Mouse (Mus musculus) kidney, adult 2 months (tissue): ENCODE data around the gene Hmgcl. TPM values are rescaled to one million over a fixed set of nuclear protein-coding genes. Genes with fewer than 3 reads are reported as not detected.

Source experiments
- DNase-seq: peaks from one replicate; pipeline ENCODE4 v3.0.0; 2021
- H3K27ac ChIP-seq: fragments of 200-500 bp; 2 replicates; pipeline ENCODE4 v1.5.1; 2012; ENCODE audit warnings: low read depth, low read length, control low read depth, inconsistent platforms; ENCODE audit not compliant: insufficient read depth
- H3K27me3 ChIP-seq: fragments of 200-500 bp; replicated peaks from 2 replicates; pipeline ENCODE4 v1.6.1; 2012; ENCODE audit warnings: mild to moderate bottlenecking, moderate library complexity, low read length, inconsistent platforms; ENCODE audit not compliant: control insufficient read depth, insufficient read depth
- H3K36me3 ChIP-seq: fragments of 200-500 bp; 2 replicates; pipeline ENCODE4 v1.6.1; 2012; ENCODE audit warnings: mild to moderate bottlenecking, moderate library complexity, low read length, inconsistent platforms; ENCODE audit not compliant: control insufficient read depth, insufficient read depth
- H3K4me1 ChIP-seq: fragments of 200-500 bp; 2 replicates; pipeline ENCODE4 v1.6.1; 2011; ENCODE audit warnings: low read length; ENCODE audit not compliant: control insufficient read depth, insufficient read depth
- H3K4me3 ChIP-seq: fragments of 200-500 bp; 2 replicates; pipeline ENCODE4 v1.5.1; 2011; ENCODE audit warnings: mild to moderate bottlenecking, low read depth, low read length, control low read depth; ENCODE audit not compliant: insufficient read depth
- CTCF ChIP-seq: fragments of 200-500 bp; conservative IDR thresholded peaks from 2 replicates; pipeline ENCODE4 v1.5.1; 2011; ENCODE audit warnings: low read depth, mild to moderate bottlenecking, control low read depth, low read length, moderate library complexity, mixed read lengths; ENCODE audit not compliant: insufficient read depth, insufficient read length
- POLR2A ChIP-seq: fragments of 200-500 bp; IDR thresholded peaks from one replicate; pipeline ENCODE4 v1.6.1; 2011; ENCODE audit warnings: low read depth, low read length, control low read depth
- WGBS: fragments of 180-500 bp; shearing (Covaris S2); methylation state at CpG from one replicate; pipeline ENCODE4 v1.1.7; 2018; 5-methylcytosine and 5-hydroxymethylcytosine counted together
- polyA plus RNA-seq: library from polyadenylated mRNA; depleted of rRNA; stranded (reverse); fragments of >200 nt; gene quantifications from 2 replicates; pipeline ENCODE4 v1.2.3, GENCODE M21; 2012

Gene Hmgcl
- polyA plus RNA-seq, 1 experiment = 199 TPM

- Histone ChIP-seq H3K4me1 (0 out of 2 replicates have a peak, but pooled peaks cover 2% of the 10 kb centered on the region), H3K27ac (0 out of 2 replicates have a peak overlapping the region, but pooled peaks have one; percentile 29), H3K4me3 (peak overlapping the region; percentile 76), H3K27me3 (no peaks in the 10 kb centered on the region), H3K36me3 (no peaks in the 10 kb centered on the region)
- WGBS = 8% methylated on average over 23 of the region's 23 CpGs
- no peak for DNase-seq
- TF ChIP-seq CTCF (no peak), POLR2A (no peak)
Measured at GRCm38 (mm10) chr4:135986301-135986942, 40.2 kb downstream of the Hmgcl start.

GRCm38 (mm10) chr4:135986943-135987710 is 40.9 kb downstream of the Hmgcl start, which contains the start of gene Pithd1:
Gene Pithd1, minus strand, starts transcription at chr4:135987264.
- Histone ChIP-seq H3K4me3 (peak within 1 kb of the TSS; percentile 76), H3K27ac (peak within 1 kb of the TSS; percentile 86), H3K4me1 (0 out of 2 replicates have a peak, but pooled peaks cover 2% of the 10 kb centered on the region), H3K27me3 (no peaks in the 10 kb centered on the region), H3K36me3 (no peaks in the 10 kb centered on the region)
- under 1% methylated on average over 79 of the region's 81 CpGs for WGBS
- peak; percentile 95 for DNase-seq
- TF ChIP-seq POLR2A = no peak
- TF ChIP-seq CTCF = no peak

GRCm38 (mm10) chr4:135987714-135988113 is 41.5 kb downstream of the Hmgcl start:
- 0 out of 2 replicates have a peak, but pooled peaks cover 2% of the 10 kb centered on the region for H3K4me1 ChIP-seq
- H3K27ac ChIP-seq = no peak overlapping the region
- DNase-seq = no peak
- WGBS = 63% methylated on average over 9 of the region's 9 CpGs
- TF ChIP-seq CTCF = no peak
- no peak for TF ChIP-seq POLR2A
- no peaks in the 10 kb centered on the region for H3K27me3 ChIP-seq
- no peaks in the 10 kb centered on the region for H3K36me3 ChIP-seq
- no peak overlapping the region; the same call in 1 of the 2 replicates for H3K4me3 ChIP-seq

- Histone ChIP-seq H3K4me1 (no peaks in the 10 kb centered on the region), H3K4me3 (no peak overlapping the region), H3K27ac (no peak overlapping the region), H3K36me3 (no peaks in the 10 kb centered on the region), H3K27me3 (no peaks in the 10 kb centered on the region)
- no peak for DNase-seq
- 93% methylated on average over 6 of the region's 6 CpGs for WGBS
- no peak for TF ChIP-seq POLR2A
- TF ChIP-seq CTCF = no peak
Measured at GRCm38 (mm10) chr4:135993941-135994340, 47.7 kb downstream of the Hmgcl start.

GRCm38 (mm10) chr4:135995118-135995517 is 48.9 kb downstream of the Hmgcl start:
- Histone ChIP-seq H3K4me1 (no peaks in the 10 kb centered on the region), H3K36me3 (no peaks in the 10 kb centered on the region), H3K27ac (no peak overlapping the region), H3K27me3 (no peaks in the 10 kb centered on the region), H3K4me3 (no peak overlapping the region)
- no peak for DNase-seq
- WGBS = 81% methylated on average over 4 of the region's 4 CpGs
- TF ChIP-seq CTCF = no peak
- TF ChIP-seq POLR2A = no peak

GRCm38 (mm10) chr4:136004107-136004675 is 57.9 kb downstream of the Hmgcl start:
- Histone ChIP-seq H3K27me3 (no peaks in the 10 kb centered on the region), H3K4me1 (peaks cover 4% of the 10 kb centered on the region; the same call in 1 of the 2 replicates), H3K36me3 (peaks cover 12% of the 10 kb centered on the region), H3K4me3 (no peak overlapping the region), H3K27ac (no peak overlapping the region)
- WGBS = 71% methylated on average over 5 of the region's 5 CpGs
- no peak for DNase-seq
- no peak for TF ChIP-seq POLR2A
- TF ChIP-seq CTCF = no peak
